In the genomic region with DNA sequence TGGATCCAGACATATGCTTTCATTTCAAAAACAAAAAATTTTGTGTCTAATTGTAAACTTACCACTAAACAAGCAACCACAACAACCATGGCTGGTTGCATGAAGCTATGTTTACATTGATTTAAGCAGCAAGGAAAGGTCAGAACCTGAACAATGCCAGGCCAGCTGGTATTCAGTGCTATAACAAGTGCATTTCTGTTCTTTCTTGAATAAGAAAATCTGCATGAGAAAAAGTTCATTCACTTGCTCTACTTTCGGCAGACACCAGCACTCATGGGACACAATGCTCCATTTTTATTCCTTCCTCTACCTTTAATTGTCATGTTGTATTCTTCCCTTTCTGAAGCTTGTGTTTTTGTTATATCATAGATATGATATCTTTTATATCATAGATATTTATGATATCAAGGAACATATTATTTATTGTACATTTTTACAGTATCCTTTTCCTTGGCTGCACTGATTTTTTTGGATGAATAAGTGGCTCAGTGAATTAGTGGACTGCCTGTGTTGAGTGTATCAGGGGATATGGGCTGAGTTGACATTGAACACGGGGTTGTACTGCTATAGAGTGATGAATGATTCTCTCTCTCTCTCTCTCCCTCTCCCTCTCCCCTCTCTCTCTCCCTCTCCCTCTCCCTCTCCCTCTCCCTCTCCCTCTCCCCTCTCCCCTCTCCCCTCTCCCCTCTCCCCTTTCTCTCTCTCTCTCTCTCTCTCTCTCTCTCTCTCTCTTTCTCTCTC, we compare ENCODE assay signal across 20 mouse cellular contexts.
A peak's percentile ranks its signal among the peaks of the same experiment; 100 is the strongest.
DNase-seq lines count a peak whose midpoint lies in the region; ATAC-seq and TF ChIP-seq lines count a peak whose summit lies in the region.
"Had no signal": no experiment of that assay in that cellular context is flagged by ENCODE, and none has a peak within 500 bp of the region (broad histone marks: within the 10 kb centered on the region; RNA-seq: fewer than 3 reads in every experiment).

No protein-coding gene starts in this region.

- H3K36me3 ChIP-seq in forebrain, embryonic 14.5 days (ENCODE audit: control insufficient read depth, insufficient read depth, low read length) = no peaks in the 10 kb centered on the region
- H3K36me3 ChIP-seq in forebrain, embryonic 16.5 days (ENCODE audit: control insufficient read depth, insufficient read depth) = no peaks in the 10 kb centered on the region
- no peaks in the 10 kb centered on the region for H3K36me3 ChIP-seq in midbrain, embryonic 14.5 days (ENCODE audit: control insufficient read depth, insufficient read depth, low read length)
- no peaks in the 10 kb centered on the region for H3K36me3 ChIP-seq in midbrain, postnatal 0 days (ENCODE audit: insufficient read depth, low read length)
- H3K36me3 ChIP-seq: embryonic facial prominence, embryonic 15.5 days; heart, embryonic 10.5 days; hindbrain, embryonic 15.5 days; stomach, embryonic 15.5 days had no signal

- no peaks in the 10 kb centered on the region for H3K4me1 ChIP-seq in forebrain, embryonic 14.5 days (ENCODE audit: control insufficient read depth, insufficient read depth, low read length)
- no peaks in the 10 kb centered on the region for H3K4me1 ChIP-seq in forebrain, embryonic 16.5 days (replicated peaks; ENCODE audit: control insufficient read depth, insufficient read depth, low read length)
- no peaks in the 10 kb centered on the region; the same call in 1 of the 2 replicates for H3K4me1 ChIP-seq in midbrain, embryonic 14.5 days (ENCODE audit: control insufficient read depth, insufficient read depth, low read length)
- H3K4me1 ChIP-seq in midbrain, postnatal 0 days (ENCODE audit: insufficient read depth, low read length) = no peaks in the 10 kb centered on the region
- H3K4me1 ChIP-seq: embryonic facial prominence, embryonic 15.5 days; heart, embryonic 10.5 days; hindbrain, embryonic 15.5 days; stomach, embryonic 15.5 days had no signal

- H3K9me3 ChIP-seq in forebrain, embryonic 14.5 days (replicated peaks; ENCODE audit: control insufficient read depth, low read length) = no peaks in the 10 kb centered on the region
- H3K9me3 ChIP-seq in forebrain, embryonic 16.5 days (ENCODE audit: control insufficient read depth, low read length) = no peaks in the 10 kb centered on the region
- H3K9me3 ChIP-seq in midbrain, embryonic 14.5 days (ENCODE audit: control insufficient read depth, low read length) = no peaks in the 10 kb centered on the region
- no peaks in the 10 kb centered on the region for H3K9me3 ChIP-seq in midbrain, postnatal 0 days (ENCODE audit: low read length)
- H3K9me3 ChIP-seq: embryonic facial prominence, embryonic 15.5 days; heart, embryonic 10.5 days; hindbrain, embryonic 15.5 days; stomach, embryonic 15.5 days had no signal

- H3K4me2 ChIP-seq in forebrain, embryonic 14.5 days (ENCODE audit: low read length) = no peak overlapping the region
- H3K4me2 ChIP-seq in forebrain, embryonic 16.5 days (ENCODE audit: low read length) = no peak overlapping the region
- H3K4me2 ChIP-seq in midbrain, embryonic 14.5 days (ENCODE audit: low read length) = no peak overlapping the region
- H3K4me2 ChIP-seq in midbrain, postnatal 0 days (ENCODE audit: low read depth, low read length, poor library complexity, severe bottlenecking) = no peak overlapping the region
- H3K4me2 ChIP-seq: embryonic facial prominence, embryonic 15.5 days; hindbrain, embryonic 15.5 days; stomach, embryonic 15.5 days had no signal

- H3K27ac ChIP-seq in forebrain, embryonic 14.5 days (ENCODE audit: low read depth, low read length) = no peak overlapping the region
- H3K27ac ChIP-seq in forebrain, embryonic 16.5 days (ENCODE audit: low read length) = no peak overlapping the region
- H3K27ac ChIP-seq in midbrain, embryonic 14.5 days (replicated peaks; ENCODE audit: low read depth, low read length) = no peak overlapping the region
- no peak overlapping the region for H3K27ac ChIP-seq in midbrain, postnatal 0 days (ENCODE audit: low read depth, low read length)
- H3K27ac ChIP-seq: embryonic facial prominence, embryonic 15.5 days; heart, embryonic 10.5 days; hindbrain, embryonic 15.5 days; stomach, embryonic 15.5 days had no signal

- no peak overlapping the region for H3K9ac ChIP-seq in forebrain, embryonic 14.5 days (ENCODE audit: low read length)
- H3K9ac ChIP-seq in forebrain, embryonic 16.5 days (replicated peaks; ENCODE audit: low read depth, low read length) = no peak overlapping the region
- no peak overlapping the region for H3K9ac ChIP-seq in midbrain, embryonic 14.5 days (replicated peaks; ENCODE audit: low read length)
- no peak overlapping the region for H3K9ac ChIP-seq in midbrain, postnatal 0 days (replicated peaks; ENCODE audit: low read length, poor library complexity, severe bottlenecking)
- H3K9ac ChIP-seq: embryonic facial prominence, embryonic 15.5 days; hindbrain, embryonic 15.5 days; stomach, embryonic 15.5 days had no signal

- 41% methylated on average over 2 of the region's 2 CpGs for WGBS in forebrain, embryonic 14.5 days
- 25% methylated on average over 2 of the region's 2 CpGs for WGBS in forebrain, embryonic 16.5 days
- 24% methylated on average over 2 of the region's 2 CpGs for WGBS in midbrain, embryonic 14.5 days
- 32% methylated on average over 2 of the region's 2 CpGs for WGBS in midbrain, postnatal 0 days

- H3K4me3 ChIP-seq in forebrain, embryonic 14.5 days (ENCODE audit: low read depth, low read length) = no peak overlapping the region
- H3K4me3 ChIP-seq in forebrain, embryonic 16.5 days (replicated peaks; ENCODE audit: low read length) = no peak overlapping the region
- no peak overlapping the region for H3K4me3 ChIP-seq in midbrain, embryonic 14.5 days (replicated peaks; ENCODE audit: low read depth, low read length)
- H3K4me3 ChIP-seq in midbrain, postnatal 0 days (ENCODE audit: low read depth, low read length) = no peak overlapping the region
- H3K4me3 ChIP-seq: embryonic facial prominence, embryonic 15.5 days; heart, embryonic 10.5 days; hindbrain, embryonic 15.5 days; stomach, embryonic 15.5 days had no signal

- H3K27me3 ChIP-seq in forebrain, embryonic 14.5 days (replicated peaks; ENCODE audit: control insufficient read depth, insufficient read depth, low read length) = no peaks in the 10 kb centered on the region
- no peaks in the 10 kb centered on the region for H3K27me3 ChIP-seq in forebrain, embryonic 16.5 days (replicated peaks; ENCODE audit: control insufficient read depth, insufficient read depth, low read length)
- H3K27me3 ChIP-seq in midbrain, embryonic 14.5 days (ENCODE audit: control insufficient read depth, insufficient read depth, low read length) = no peaks in the 10 kb centered on the region
- H3K27me3 ChIP-seq in midbrain, postnatal 0 days (ENCODE audit: insufficient read depth, low read length) = no peaks in the 10 kb centered on the region
- H3K27me3 ChIP-seq: embryonic facial prominence, embryonic 15.5 days; hindbrain, embryonic 15.5 days; stomach, embryonic 15.5 days had no signal

- DNase-seq in forebrain, embryonic 14.5 days (ENCODE audit: low spot score) = peak; percentile 17
- DNase-seq in midbrain, embryonic 14.5 days = peak; percentile 8
- DNase-seq in midbrain, postnatal 0 days (ENCODE audit: low spot score) = no peak
- DNase-seq in ZHBTc4 (ENCODE audit: low read depth, low spot score) = peak; percentile 49
- DNase-seq in adrenal gland, adult 8-10 months = no peak
- DNase-seq in adrenal gland, postnatal 10 days = no peak
- DNase-seq: cerebellum, adult 11-12 months; cerebellum, postnatal 14 days; gastrocnemius, postnatal 10 days; kidney, adult 9 months; kidney, postnatal 14 days; layer of hippocampus, postnatal 36 days; lung, postnatal 4 days; thymus, postnatal 25 days had no signal

- TF ChIP-seq CTCF in midbrain, postnatal 0 days (IDR thresholded peaks at IDR 0.05) = no peak

- 0 out of 2 replicates have a peak, but pooled peaks have one; percentile 32 for ATAC-seq in forebrain, embryonic 14.5 days
- ATAC-seq in forebrain, embryonic 16.5 days = no peak
- no peak for ATAC-seq in midbrain, embryonic 14.5 days (ENCODE audit: low FRiP score, low TSS enrichment)
- ATAC-seq in midbrain, postnatal 0 days (ENCODE audit: low FRiP score) = no peak
- ATAC-seq: intestine, embryonic 16.5 days had no signal

Comparison
In these comparisons a context has a peak if more than half of its experiments do, and no peak if none do; other contexts are left out.
1. DNase-seq: peak in forebrain, embryonic 14.5 days (single experiment), midbrain, embryonic 14.5 days (single experiment) and ZHBTc4 (single experiment); none in midbrain, postnatal 0 days (single experiment), adrenal gland, adult 8-10 months (single experiment) and adrenal gland, postnatal 10 days (single experiment).